Comparison of ENCODE assay signal across 21 mouse cellular contexts in the genomic region with DNA sequence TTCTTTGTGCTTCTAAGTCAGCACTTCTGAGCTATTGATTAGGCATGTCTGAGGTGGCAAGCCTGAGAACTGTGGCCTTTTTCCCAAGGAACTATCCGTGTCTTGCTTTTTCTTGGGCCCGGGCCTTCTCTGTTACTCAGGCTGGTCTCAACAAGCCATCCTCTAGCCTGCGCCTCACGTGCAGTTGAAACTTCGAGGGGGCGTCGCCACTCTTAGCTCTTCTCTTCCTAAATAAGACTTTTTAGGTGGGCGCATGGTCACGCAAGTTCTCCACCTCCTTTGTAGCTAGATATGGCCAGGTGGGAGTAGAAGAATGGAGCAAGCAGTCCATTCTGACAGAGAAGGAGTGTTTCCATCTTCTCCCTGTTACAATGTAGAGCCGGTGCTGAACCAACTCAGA. TPM values are rescaled to one million over a fixed set of nuclear protein-coding genes. Genes with fewer than 3 reads are reported as not detected.
DNase-seq lines count a peak whose midpoint lies in the region; TF ChIP-seq lines count a peak whose summit lies in the region.
"Had no signal": no experiment of that assay in that cellular context is flagged by ENCODE, and none has a peak within 500 bp of the region (broad histone marks: within the 10 kb centered on the region; RNA-seq: fewer than 3 reads in every experiment).

No protein-coding gene starts in this region.

- no peak for DNase-seq in heart, adult 2 months
- no peak for DNase-seq in heart, embryonic 10.5 days (ENCODE audit: low spot score)
- DNase-seq in kidney, postnatal 10 days, result peak; percentile 10
- DNase-seq in kidney, adult 11 months, result no peak
- peak; percentile 38 for DNase-seq in right cerebral cortex, postnatal 14 days
- no peak for DNase-seq in right cerebral cortex, postnatal 10 days (ENCODE audit: low spot score in 2 of 2)
- DNase-seq in embryo, embryonic 9.5 days (ENCODE audit: extremely low spot score), result no peak
- DNase-seq: adrenal gland, adult 2 months; B cell, adult 2 months; cerebellum, adult 9-10 months; forebrain, postnatal 0 days; heart, postnatal 36 days; kidney, adult 18-20 months; lung, postnatal 36 days; thymus, adult 2 months had no signal

- no peak for TF ChIP-seq EP300 in heart, adult 2 months (IDR thresholded peaks at IDR 0.05; ENCODE audit: insufficient read depth, low read depth, low read length)

- TF ChIP-seq CTCF in heart, adult 2 months (IDR thresholded peaks at IDR 0.05), result no peak

- TF ChIP-seq POLR2A in heart, adult 2 months (IDR thresholded peaks at IDR 0.05; ENCODE audit: insufficient read depth, low read depth, low read length), result no peak

- H3K36me3 ChIP-seq in heart, adult 2 months (ENCODE audit: control insufficient read depth, insufficient read depth, low read length), result peaks cover 63% of the 10 kb centered on the region
- peaks cover 16% of the 10 kb centered on the region; the same call in 1 of the 2 replicates for H3K36me3 ChIP-seq in heart, embryonic 10.5 days
- H3K36me3 ChIP-seq: midbrain, embryonic 15.5 days had no signal

- no peaks in the 10 kb centered on the region for H3K27me3 ChIP-seq in heart, adult 2 months (ENCODE audit: control insufficient read depth, insufficient read depth, low read length)
- no peaks in the 10 kb centered on the region for H3K27me3 ChIP-seq in heart, embryonic 10.5 days (ENCODE audit: insufficient read depth, poor library complexity, severe bottlenecking)
- H3K27me3 ChIP-seq: heart, embryonic 15.5 days; liver, embryonic 15.5 days; lung, embryonic 15.5 days; megakaryocyte, embryonic 14.5 days; midbrain, embryonic 15.5 days; neural tube, embryonic 15.5 days had no signal

- WGBS in heart, adult 2 months, result 90% methylated on average over 10 of the region's 10 CpGs
- WGBS in heart, embryonic 10.5 days, result 89% methylated on average over 10 of the region's 10 CpGs

- no peaks in the 10 kb centered on the region for H3K9me3 ChIP-seq in heart, embryonic 10.5 days
- H3K9me3 ChIP-seq: heart, embryonic 15.5 days; liver, embryonic 15.5 days; lung, embryonic 15.5 days; megakaryocyte, embryonic 14.5 days; midbrain, embryonic 15.5 days; neural tube, embryonic 15.5 days had no signal

- no peak overlapping the region for H3K9ac ChIP-seq in heart, adult 2 months (ENCODE audit: low read depth, low read length)
- H3K9ac ChIP-seq: forebrain, postnatal 0 days; heart, embryonic 15.5 days; liver, embryonic 15.5 days; lung, embryonic 15.5 days; midbrain, embryonic 15.5 days; neural tube, embryonic 15.5 days had no signal

- H3K4me3 ChIP-seq in heart, adult 2 months, result no peak overlapping the region
- H3K4me3 ChIP-seq in heart, embryonic 10.5 days, result no peak overlapping the region
- H3K4me3 ChIP-seq: heart, embryonic 15.5 days; liver, embryonic 15.5 days; lung, embryonic 15.5 days; megakaryocyte, embryonic 14.5 days; midbrain, embryonic 15.5 days; neural tube, embryonic 15.5 days had no signal

- H3K27ac ChIP-seq in heart, adult 2 months, result peak overlapping the region; percentile 97
- H3K27ac ChIP-seq in heart, embryonic 10.5 days, result no peak overlapping the region
- H3K27ac ChIP-seq: heart, embryonic 15.5 days; liver, embryonic 15.5 days; lung, embryonic 15.5 days; midbrain, embryonic 15.5 days had no signal

- intact Hi-C loops in heart, adult 2 months (cut with DNase I), result loop anchor here (2.0 to 5.0 kb wide), 2 partner anchors 159 to 197 kb away; no protein-coding TSS in a partner anchor

- H3K79me2 ChIP-seq in heart, adult 2 months (replicated peaks; ENCODE audit: control insufficient read depth, insufficient read depth, low read length), result 0 out of 2 replicates have a peak, but pooled peaks cover 1% of the 10 kb centered on the region

- H3K4me1 ChIP-seq in heart, adult 2 months (ENCODE audit: control insufficient read depth, insufficient read depth, low read length), result peaks cover 56% of the 10 kb centered on the region
- H3K4me1 ChIP-seq in heart, embryonic 10.5 days, result peaks cover 65% of the 10 kb centered on the region

RNA-seq across cellular contexts. Expression of a gene that starts 22.6 kb away (rescaled TPM):
- total RNA-seq in heart, adult 2 months (2021), result 10 to 100 TPM; 38.1 to 48.5 TPM
- 14.4 and 18.1 TPM in 2 replicates for polyA plus RNA-seq in heart, adult 2 months (2012; rRNA removed)
- polyA plus RNA-seq in heart, embryonic 10.5 days (2016; fragmentation: Nextera tagmentation; extraction: Ambion mirVana), result 63.2 and 69.0 TPM in 2 replicates

Comparison
In these comparisons a context has a peak if more than half of its experiments do, and no peak if none do; other contexts are left out.
1. DNase-seq: peak in kidney, postnatal 10 days (single experiment) and right cerebral cortex, postnatal 14 days (single experiment); none in heart, adult 2 months (0 of 2), heart, embryonic 10.5 days (single experiment), kidney, adult 11 months (single experiment), right cerebral cortex, postnatal 10 days (0 of 2) and embryo, embryonic 9.5 days (single experiment).